Mouse (Mus musculus) frontal cortex, postnatal 25 days (tissue): Measurements from ENCODE around the gene Nim1k.
A peak's percentile ranks its signal among the peaks of the same experiment; 100 is the strongest.
"Not testable (repeated sequence)": the region's sequence is repeated elsewhere in the genome, so short reads cannot be mapped to it uniquely, and the experiment has no call there.

ENCODE experiments used
- DNase-seq, 2 experiments: peaks; one replicate each; pipeline ENCODE4 v3.0.0; 2022; ENCODE audit warnings: low spot score in 2 of 2

Gene Nim1k

DNA sequence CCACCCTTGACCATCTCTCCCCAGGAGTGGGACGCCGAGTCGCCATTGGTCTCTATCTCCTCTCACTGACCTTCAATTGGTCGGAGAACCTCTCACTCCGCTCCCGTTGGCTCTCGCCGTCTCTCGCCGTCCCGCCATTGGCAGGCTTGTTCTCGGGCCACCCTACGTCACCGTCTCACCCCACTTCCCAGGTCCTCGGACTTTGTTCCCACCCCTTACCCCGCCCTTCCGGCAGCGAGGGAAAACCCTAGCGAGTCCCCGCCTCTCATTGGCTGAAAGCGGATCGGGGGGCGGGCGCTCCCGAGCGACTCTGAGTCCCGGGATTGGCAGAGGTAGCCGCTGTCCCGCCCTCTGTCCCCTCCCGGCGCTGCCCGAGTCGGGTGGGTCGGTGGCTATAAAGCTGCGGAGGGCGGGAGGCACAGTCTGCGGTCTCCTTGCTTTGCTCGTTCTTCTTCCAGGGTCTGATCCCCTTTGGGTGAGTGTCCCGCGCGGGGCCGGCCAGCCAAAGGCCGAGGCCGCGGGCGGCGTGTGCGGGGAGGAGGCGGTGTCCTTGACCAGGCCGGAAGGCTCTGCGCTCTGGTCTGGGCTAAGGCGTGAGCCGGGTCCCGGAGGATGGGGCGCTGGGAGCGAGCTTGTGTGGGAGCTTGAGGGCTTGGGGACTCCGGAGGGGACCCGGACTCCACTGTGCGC lies 65.5 kb downstream of the Nim1k start, which contains the start of gene Hmgcs1:
Gene Hmgcs1 (plus strand): TSS at position 341 of the 690 bp plus-strand sequence.
- peak; percentile 92 to 97 for DNase-seq

DNA sequence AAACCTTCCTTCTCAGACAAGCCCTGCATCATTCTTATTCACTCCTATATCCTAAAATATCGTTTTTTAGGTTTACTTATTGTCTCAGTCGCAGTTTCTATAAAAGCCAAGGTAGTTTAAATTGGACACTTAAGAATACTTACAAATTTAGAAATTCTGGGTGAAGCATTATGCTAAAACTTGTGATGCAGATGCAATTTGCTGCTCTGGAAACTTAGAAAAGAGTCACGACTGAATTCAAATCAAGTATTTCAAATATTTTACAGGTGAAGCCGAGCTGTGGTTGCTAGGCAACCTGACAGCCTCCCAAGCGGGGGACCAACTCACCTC lies 66.0 kb downstream of the Nim1k start:
- DNase-seq: no peak

DNA sequence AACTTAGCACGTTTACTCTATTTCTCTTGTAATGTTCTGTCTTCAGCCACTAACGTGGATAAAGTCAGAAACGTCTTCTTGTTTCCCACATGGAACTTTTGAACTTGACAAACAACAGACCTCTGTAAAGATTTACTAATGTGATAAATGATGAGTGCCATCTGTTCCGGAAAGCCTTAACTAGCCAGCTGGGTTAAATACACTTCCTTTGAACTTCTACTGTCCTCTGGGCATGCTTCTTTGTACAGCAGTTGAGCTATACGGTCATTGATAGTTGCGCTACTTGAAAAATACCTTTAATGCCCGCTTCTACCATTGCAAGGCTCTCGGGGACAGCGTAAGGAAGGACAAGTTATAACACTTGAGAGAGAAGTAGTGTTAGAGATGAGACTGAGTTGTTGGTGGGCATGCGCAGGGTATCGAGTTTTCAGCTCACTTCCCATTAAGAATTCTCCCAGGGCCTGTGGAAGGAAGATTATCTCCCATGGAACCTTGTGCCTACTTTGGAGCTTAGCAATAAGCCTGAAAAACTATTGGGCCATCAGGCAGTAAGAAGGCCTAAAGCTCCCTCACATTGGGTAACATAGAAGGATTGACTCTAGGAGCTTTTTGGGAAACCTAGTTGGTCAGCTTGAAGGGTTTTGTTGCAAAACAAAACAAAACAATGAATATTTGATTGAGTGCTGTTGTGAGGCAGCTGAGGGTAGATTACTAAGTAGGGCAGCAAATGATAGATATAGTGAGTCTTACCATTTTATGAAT lies 71.1 kb downstream of the Nim1k start:
- DNase-seq: no peak

DNA sequence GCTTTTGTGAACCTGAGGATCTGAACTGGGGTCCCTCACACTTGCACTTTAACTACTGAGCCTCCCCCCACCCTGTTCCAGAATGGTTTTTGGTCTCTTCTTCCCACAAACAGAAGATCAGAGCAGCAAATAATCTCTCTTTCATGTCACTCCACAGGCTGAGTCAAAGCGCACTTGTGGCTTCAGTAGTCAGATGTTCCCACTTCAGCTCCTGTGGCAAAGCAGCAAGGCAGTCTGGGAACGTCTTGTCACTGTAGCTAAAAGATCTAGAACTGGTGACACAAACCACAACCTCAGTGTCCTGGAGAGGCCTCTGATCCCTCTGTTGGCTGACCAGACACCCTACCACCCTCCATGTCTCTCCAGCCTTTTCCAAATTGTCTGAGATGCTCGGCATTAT lies 74.5 kb downstream of the Nim1k start:
- no peak for DNase-seq

DNA sequence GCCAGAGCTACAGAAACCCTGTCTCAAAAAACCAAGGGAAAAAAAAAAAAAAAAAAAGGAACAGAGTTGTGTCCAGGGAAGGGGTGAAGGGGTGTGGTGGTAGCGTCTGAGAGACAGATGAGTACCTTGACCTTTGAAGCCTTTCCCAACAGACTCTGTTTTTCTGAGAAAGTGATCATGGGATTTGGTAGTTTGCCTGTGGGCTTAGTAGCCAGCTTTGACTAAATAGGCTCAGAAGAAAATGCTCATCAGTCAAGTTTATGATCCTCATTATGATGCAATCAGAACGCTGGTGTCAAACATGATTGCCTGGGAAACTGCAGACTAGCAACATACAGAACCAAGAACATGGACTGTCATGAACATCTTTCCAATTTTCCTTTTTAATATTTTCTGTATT lies 76.0 kb downstream of the Nim1k start:
- no peak for DNase-seq

DNA sequence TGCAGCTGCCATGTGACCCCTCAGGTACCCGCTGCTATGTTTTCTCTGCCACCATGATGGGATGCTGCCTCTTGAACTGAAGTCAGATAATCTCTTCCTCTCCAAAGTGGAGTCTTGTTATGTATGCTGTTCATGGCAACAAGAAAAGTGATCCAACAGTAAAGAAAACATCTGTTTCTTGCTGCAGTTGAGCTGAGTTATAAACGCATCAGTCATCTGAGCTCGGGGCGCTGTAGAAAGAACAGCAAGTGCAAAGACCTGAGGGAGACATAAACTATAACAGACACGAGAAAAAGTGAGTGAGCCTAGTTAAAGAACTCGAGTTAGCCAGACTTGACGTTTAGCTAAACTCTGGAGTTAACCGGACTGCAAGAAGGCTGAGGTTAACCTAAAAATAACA lies 76.9 kb downstream of the Nim1k start:
- no peak for DNase-seq

DNA sequence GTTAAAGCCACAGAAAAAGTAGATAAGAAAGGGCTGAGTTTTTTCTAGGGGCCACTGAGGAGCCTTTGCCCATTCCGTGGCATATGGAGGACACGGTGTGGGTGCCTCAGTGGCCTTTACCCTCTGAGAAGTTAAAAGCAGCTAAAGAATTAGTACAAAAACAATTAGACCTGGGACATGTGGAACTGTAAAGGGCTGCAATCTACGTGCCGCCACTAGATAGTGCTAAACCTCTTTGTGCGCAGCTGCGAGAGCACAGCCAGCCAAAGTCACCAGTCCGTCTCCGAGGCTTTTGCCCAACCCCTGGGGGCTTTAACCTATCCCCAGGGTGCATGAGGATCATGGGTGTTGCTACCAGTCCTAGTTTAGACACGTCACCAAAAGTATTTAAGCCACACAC lies 94.3 kb downstream of the Nim1k start:
- DNase-seq: not testable (repeated sequence)
